Mouse (Mus musculus): ENCODE measurements around the gene Them7. TPM values are rescaled to one million over a fixed set of nuclear protein-coding genes. Genes with fewer than 3 reads are reported as not detected.
A peak's percentile ranks its signal among the peaks of the same experiment; 100 is the strongest.

Gene Them7
- 0.55 and 0.86 TPM in 2 replicates for polyA plus RNA-seq (2016; fragmentation: Nextera tagmentation; extraction: Ambion mirVana)

- H3K9me3 ChIP-seq, result no peaks in the 10 kb centered on the region
- H3K4me3 ChIP-seq, result peak within 1 kb of the TSS; percentile 59
- peak within 1 kb of the TSS; percentile 73; the same call in 1 of the 2 replicates for H3K27ac ChIP-seq
- H3K36me3 ChIP-seq (replicated peaks), result no peaks in the 10 kb centered on the region
- peaks cover 22% of the 10 kb centered on the region for H3K4me1 ChIP-seq
- DNase-seq (ENCODE audit: extremely low spot score, low spot score), result peak; percentile 62
- peaks cover 43% of the 10 kb centered on the region for H3K27me3 ChIP-seq (ENCODE audit: poor library complexity, severe bottlenecking)
- 3% methylated on average over 38 of the region's 38 CpGs for WGBS
These were observed at the start of gene Them7 for GRCm38 (mm10) chr2:105224134-105224986. Gene Them7 (plus strand): TSS chr2:105224320.

- Histone ChIP-seq H3K9me3 (peaks cover 7% of the 10 kb centered on the region; the same call in 1 of the 2 replicates), H3K27ac (no peak overlapping the region), H3K36me3 (replicated peaks) (no peaks in the 10 kb centered on the region), H3K27me3 (ENCODE audit: poor library complexity, severe bottlenecking) (no peaks in the 10 kb centered on the region), H3K4me3 (no peak overlapping the region), H3K4me1 (peaks cover 8% of the 10 kb centered on the region)
- DNase-seq (ENCODE audit: extremely low spot score, low spot score), result no peak
- WGBS, result 93% methylated on average over 12 of the region's 12 CpGs
These were observed 45.2 kb upstream of the Them7 start for GRCm38 (mm10) chr2:105178871-105179270.

- Histone ChIP-seq H3K9me3 (peaks cover 7% of the 10 kb centered on the region; the same call in 1 of the 2 replicates), H3K4me1 (peaks cover 8% of the 10 kb centered on the region), H3K27ac (no peak overlapping the region), H3K27me3 (ENCODE audit: poor library complexity, severe bottlenecking) (no peaks in the 10 kb centered on the region), H3K4me3 (no peak overlapping the region), H3K36me3 (replicated peaks) (no peaks in the 10 kb centered on the region)
- WGBS, result 35% methylated on average over 6 of the region's 6 CpGs
- no peak for DNase-seq (ENCODE audit: extremely low spot score, low spot score)
These were observed 41.6 kb upstream of the Them7 start for GRCm38 (mm10) chr2:105182501-105182900.

GRCm38 (mm10) chr2:105185140-105185539, 39.0 kb upstream of the Them7 start:
- WGBS, result 92% methylated on average over 3 of the region's 3 CpGs
- H3K36me3 ChIP-seq (replicated peaks), result no peaks in the 10 kb centered on the region
- H3K4me3 ChIP-seq, result no peak overlapping the region
- H3K9me3 ChIP-seq, result peaks cover 2% of the 10 kb centered on the region; the same call in 1 of the 2 replicates
- DNase-seq (ENCODE audit: extremely low spot score, low spot score), result no peak
- H3K27me3 ChIP-seq (ENCODE audit: poor library complexity, severe bottlenecking), result no peaks in the 10 kb centered on the region
- H3K27ac ChIP-seq, result no peak overlapping the region
- H3K4me1 ChIP-seq, result peaks cover 8% of the 10 kb centered on the region

DNA sequence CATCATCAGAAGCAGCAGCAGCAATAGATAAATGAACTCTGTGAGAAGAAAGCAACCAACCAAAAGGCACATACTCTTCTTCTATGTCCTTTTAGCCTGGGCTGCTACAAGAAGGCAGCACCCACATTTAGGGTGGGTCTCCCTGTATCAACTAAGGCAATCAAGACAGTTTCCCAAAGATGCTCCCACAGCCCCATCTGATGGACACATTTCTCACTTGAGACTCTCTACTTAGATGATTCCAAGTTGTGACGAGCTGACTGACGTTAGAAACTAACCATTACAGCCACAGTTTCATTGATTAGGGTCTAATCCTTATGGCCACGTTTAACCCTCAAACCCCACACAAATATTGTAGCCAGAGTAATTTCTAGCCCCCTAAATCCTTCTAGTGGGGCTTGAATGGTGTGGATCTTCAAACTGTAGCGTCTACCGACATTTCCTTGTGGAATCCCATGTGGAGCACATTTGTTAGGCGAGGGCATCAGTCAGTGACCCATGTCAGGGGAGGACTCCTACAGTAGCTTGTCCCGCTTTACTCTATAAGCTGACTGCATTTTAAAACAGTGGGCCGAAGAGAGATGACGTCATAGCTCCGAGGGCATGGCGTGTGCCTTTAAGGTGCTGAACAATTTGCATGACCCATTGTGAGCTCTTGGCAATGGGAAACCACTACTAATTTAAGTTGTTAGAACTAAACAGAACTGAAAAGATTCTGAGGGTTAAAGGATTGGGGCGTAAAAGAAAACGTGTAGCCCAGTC, 38.2 kb upstream of the Them7 start:
- whole genome bisulfite sequencing, result 86% methylated on average over 13 of the region's 13 CpGs
- Histone ChIP-seq H3K4me3 (no peak overlapping the region), H3K4me1 (peaks cover 8% of the 10 kb centered on the region), H3K27me3 (ENCODE audit: poor library complexity, severe bottlenecking) (no peaks in the 10 kb centered on the region), H3K36me3 (replicated peaks) (no peaks in the 10 kb centered on the region), H3K27ac (no peak overlapping the region), H3K9me3 (no peaks in the 10 kb centered on the region)
- DNase-seq (ENCODE audit: extremely low spot score, low spot score), result no peak

GRCm38 (mm10) chr2:105186591-105186990, 37.5 kb upstream of the Them7 start:
- no peaks in the 10 kb centered on the region for H3K9me3 ChIP-seq
- no peaks in the 10 kb centered on the region for H3K27me3 ChIP-seq (ENCODE audit: poor library complexity, severe bottlenecking)
- no peaks in the 10 kb centered on the region for H3K36me3 ChIP-seq (replicated peaks)
- WGBS, result 84% methylated on average over 5 of the region's 5 CpGs
- H3K4me3 ChIP-seq, result no peak overlapping the region
- H3K4me1 ChIP-seq, result peaks cover 8% of the 10 kb centered on the region
- DNase-seq (ENCODE audit: extremely low spot score, low spot score), result no peak
- no peak overlapping the region for H3K27ac ChIP-seq

GRCm38 (mm10) chr2:105188182-105188581, 35.9 kb upstream of the Them7 start:
- no peak overlapping the region for H3K4me3 ChIP-seq
- no peaks in the 10 kb centered on the region for H3K4me1 ChIP-seq
- no peaks in the 10 kb centered on the region for H3K36me3 ChIP-seq (replicated peaks)
- DNase-seq (ENCODE audit: extremely low spot score, low spot score), result no peak
- H3K27ac ChIP-seq, result no peak overlapping the region
- H3K9me3 ChIP-seq, result no peaks in the 10 kb centered on the region
- no peaks in the 10 kb centered on the region for H3K27me3 ChIP-seq (ENCODE audit: poor library complexity, severe bottlenecking)
- WGBS, result 81% methylated on average over 10 of the region's 10 CpGs

DNA sequence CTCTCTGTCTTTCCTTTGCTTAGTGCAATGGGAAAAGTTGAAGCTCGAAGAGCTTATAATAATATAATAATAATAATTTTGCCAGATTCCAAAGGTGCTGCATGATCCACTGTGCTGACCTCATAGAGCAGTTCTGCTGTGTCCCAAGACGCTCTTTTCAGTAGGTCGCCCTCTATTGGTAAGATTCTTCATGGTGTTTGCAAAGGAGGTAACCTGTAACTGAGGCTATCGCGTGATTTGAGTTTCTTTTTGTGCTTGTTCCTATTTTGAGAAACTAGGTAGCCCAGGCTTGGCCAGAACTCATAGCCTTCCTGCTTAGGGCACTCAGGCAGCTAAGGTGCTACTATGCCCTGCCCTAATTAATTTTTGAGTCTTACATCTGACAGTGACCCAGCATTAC, 34.8 kb upstream of the Them7 start:
- 33% methylated on average over 5 of the region's 5 CpGs for WGBS
- H3K4me3 ChIP-seq, result no peak overlapping the region
- no peak overlapping the region for H3K27ac ChIP-seq
- no peaks in the 10 kb centered on the region for H3K27me3 ChIP-seq (ENCODE audit: poor library complexity, severe bottlenecking)
- no peaks in the 10 kb centered on the region for H3K4me1 ChIP-seq
- no peaks in the 10 kb centered on the region for H3K36me3 ChIP-seq (replicated peaks)
- DNase-seq (ENCODE audit: extremely low spot score, low spot score), result no peak
- no peaks in the 10 kb centered on the region for H3K9me3 ChIP-seq

DNA sequence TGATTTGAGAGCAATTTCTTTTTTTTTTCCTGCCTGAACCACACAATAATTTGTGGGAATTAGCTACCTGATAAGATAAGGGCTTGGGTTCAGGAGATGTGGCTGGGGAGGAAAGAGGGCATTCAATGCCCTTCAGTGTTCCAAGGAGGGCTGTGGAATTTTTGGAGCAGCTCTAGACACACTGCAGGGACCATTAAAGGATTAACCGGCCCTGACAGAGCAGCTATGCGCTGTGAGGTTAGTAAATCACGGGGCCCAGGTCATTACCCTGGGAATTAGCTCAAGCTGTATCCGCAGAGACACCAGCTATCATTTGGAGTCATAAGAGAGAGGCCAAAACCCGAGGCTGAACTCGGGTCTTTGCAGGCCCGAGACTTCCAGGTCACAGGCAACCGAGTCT, 24.0 kb upstream of the Them7 start:
- Histone ChIP-seq H3K4me3 (no peak overlapping the region), H3K27me3 (ENCODE audit: poor library complexity, severe bottlenecking) (no peaks in the 10 kb centered on the region), H3K4me1 (peaks cover 4% of the 10 kb centered on the region), H3K27ac (no peak overlapping the region), H3K36me3 (replicated peaks) (no peaks in the 10 kb centered on the region), H3K9me3 (no peaks in the 10 kb centered on the region)
- no peak for DNase-seq (ENCODE audit: extremely low spot score, low spot score)
- 35% methylated on average over 8 of the region's 8 CpGs for WGBS

- H3K4me3 ChIP-seq, result no peak overlapping the region
These were observed 17.5 kb upstream of the Them7 start for GRCm38 (mm10) chr2:105206563-105207174.

DNA sequence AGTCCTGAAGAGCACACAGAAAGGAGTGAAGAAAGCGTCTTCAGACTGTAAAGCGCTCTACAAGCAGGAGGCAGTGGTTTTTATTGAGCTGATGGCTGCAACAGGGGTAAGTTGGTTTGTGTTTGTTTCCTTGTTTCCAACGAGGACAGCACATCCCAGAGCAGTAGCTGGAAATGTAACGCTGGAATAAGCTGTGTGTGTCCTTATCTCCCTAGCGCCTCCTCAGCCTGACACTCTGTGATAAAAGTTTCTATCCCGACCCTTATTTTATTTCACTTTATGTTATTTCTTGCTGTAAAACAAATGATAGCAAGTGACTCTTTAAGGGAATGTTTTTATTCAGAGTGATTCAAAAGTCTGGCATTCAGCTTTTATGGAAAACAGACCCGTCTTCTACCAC, 11.3 kb upstream of the Them7 start:
- Histone ChIP-seq H3K9me3 (no peaks in the 10 kb centered on the region), H3K4me1 (peaks cover 7% of the 10 kb centered on the region; the same call in 1 of the 2 replicates), H3K36me3 (replicated peaks) (no peaks in the 10 kb centered on the region), H3K27ac (no peak overlapping the region), H3K27me3 (ENCODE audit: poor library complexity, severe bottlenecking) (peaks cover 9% of the 10 kb centered on the region), H3K4me3 (no peak overlapping the region)
- WGBS, result 83% methylated on average over 7 of the region's 7 CpGs
- DNase-seq (ENCODE audit: extremely low spot score, low spot score), result no peak

More at GRCm38 (mm10) chr2:105206563-105207174, 17.5 kb upstream of the Them7 start:
- Histone ChIP-seq H3K27me3 (ENCODE audit: poor library complexity, severe bottlenecking) (peaks cover 3% of the 10 kb centered on the region; the same call in 1 of the 2 replicates), H3K36me3 (replicated peaks) (no peaks in the 10 kb centered on the region), H3K27ac (no peak overlapping the region), H3K4me1 (no peaks in the 10 kb centered on the region), H3K9me3 (no peaks in the 10 kb centered on the region)
- WGBS, result 84% methylated on average over 9 of the region's 9 CpGs
- DNase-seq (ENCODE audit: extremely low spot score, low spot score), result no peak

- no peak overlapping the region for H3K4me3 ChIP-seq
- H3K4me1 ChIP-seq, result peaks cover 7% of the 10 kb centered on the region; the same call in 1 of the 2 replicates
- no peak for DNase-seq (ENCODE audit: extremely low spot score, low spot score)
- H3K27me3 ChIP-seq (ENCODE audit: poor library complexity, severe bottlenecking), result peaks cover 9% of the 10 kb centered on the region
- H3K27ac ChIP-seq, result no peak overlapping the region
- no peaks in the 10 kb centered on the region for H3K9me3 ChIP-seq
- no peaks in the 10 kb centered on the region for H3K36me3 ChIP-seq (replicated peaks)
- WGBS, result 49% methylated on average over 8 of the region's 8 CpGs
These were observed 8.2 kb upstream of the Them7 start for GRCm38 (mm10) chr2:105215914-105216313.

All from forebrain, embryonic 10.5 days (tissue).